In the genomic region with DNA sequence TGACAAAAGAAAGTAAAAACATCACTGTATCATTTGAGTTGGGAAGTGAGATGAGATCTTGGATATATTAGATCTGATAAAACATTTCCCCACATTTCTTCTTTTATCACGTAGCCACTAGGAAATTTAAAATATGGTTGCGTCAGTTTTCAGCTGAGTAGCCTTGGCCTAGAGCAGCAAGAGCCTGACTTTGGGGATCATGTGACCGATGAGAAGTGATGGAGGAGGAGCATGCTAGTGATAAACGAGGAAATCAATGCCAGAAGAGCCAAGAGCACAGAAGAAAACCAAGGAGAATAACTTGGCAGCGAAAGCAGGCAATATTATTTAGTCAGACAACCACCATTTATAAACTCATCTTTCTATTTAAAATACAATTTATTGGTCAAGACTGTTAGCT, we compare ENCODE assay signal across 18 mouse cellular contexts.
"Had no signal": no experiment of that assay in that cellular context is flagged by ENCODE, and none has a peak within 500 bp of the region (broad histone marks: within the 10 kb centered on the region; RNA-seq: fewer than 3 reads in every experiment).

No protein-coding gene starts in this region.

- H3K27me3 ChIP-seq: limb, embryonic 12.5 days; limb, embryonic 15.5 days; midbrain, embryonic 13.5 days; neural tube, embryonic 13.5 days had no signal

- H3K36me3 ChIP-seq: limb, embryonic 12.5 days; limb, embryonic 15.5 days; midbrain, embryonic 13.5 days; neural tube, embryonic 13.5 days had no signal

- H3K4me1 ChIP-seq: limb, embryonic 15.5 days; midbrain, embryonic 13.5 days; neural tube, embryonic 13.5 days had no signal

- H3K27ac ChIP-seq: limb, embryonic 12.5 days; limb, embryonic 15.5 days; liver, embryonic 14.5 days; macrophage; midbrain, embryonic 13.5 days; neural tube, embryonic 13.5 days; stomach, postnatal 0 days had no signal

- H3K9ac ChIP-seq: limb, embryonic 12.5 days; limb, embryonic 15.5 days; liver, embryonic 14.5 days; liver, postnatal 0 days; lung, embryonic 14.5 days; midbrain, embryonic 13.5 days; neural tube, embryonic 13.5 days had no signal

- H3K4me3 ChIP-seq: limb, embryonic 12.5 days; limb, embryonic 15.5 days; midbrain, embryonic 13.5 days; neural tube, embryonic 13.5 days had no signal

- H3K9me3 ChIP-seq: limb, embryonic 12.5 days; limb, embryonic 15.5 days; midbrain, embryonic 13.5 days; neural tube, embryonic 13.5 days had no signal

- ATAC-seq: liver, postnatal 0 days; lung, postnatal 0 days; midbrain, embryonic 13.5 days had no signal

- H3K4me2 ChIP-seq: limb, embryonic 12.5 days; limb, embryonic 15.5 days; liver, embryonic 11.5 days; lung, embryonic 14.5 days; midbrain, embryonic 13.5 days; neural tube, embryonic 13.5 days had no signal

- DNase-seq: kidney, adult 2 months; kidney, postnatal 10 days; kidney, postnatal 36 days; left cerebral cortex, postnatal 4 days; liver, postnatal 0 days; lung, embryonic 14.5 days; thymus, adult 2 months; thymus, postnatal 14 days; thymus, postnatal 4 days had no signal
